Mouse (Mus musculus) forebrain, embryonic 11.5 days (tissue): ENCODE data around the gene Lamtor3. TPM values are rescaled to one million over a fixed set of nuclear protein-coding genes. Genes with fewer than 3 reads are reported as not detected.

ENCODE experiments used
- ATAC-seq: fragments of 200-750 bp; cut with Nextera tagmentation; replicated peaks from 2 replicates; pipeline ENCODE4 v1.8.0; 2017; ENCODE audit warnings: moderate TSS enrichment; ENCODE audit not compliant: low FRiP score
- DNase-seq: peaks from one replicate; pipeline ENCODE4 v3.0.0-alpha.2; 2017; ENCODE audit warnings: low spot score
- H3K27ac ChIP-seq: fragments of 300-500 bp; sonication (generic); 2 replicates; pipeline ENCODE4 v1.5.1; 2014; ENCODE audit warnings: low read depth, low read length
- H3K27me3 ChIP-seq: fragments of 300-500 bp; sonication (generic); 2 replicates; pipeline ENCODE4 v1.6.1; 2014; ENCODE audit warnings: mild to moderate bottlenecking, low read length, mixed read lengths; ENCODE audit not compliant: control insufficient read depth, insufficient read depth
- H3K36me3 ChIP-seq: fragments of 300-500 bp; sonication (generic); 2 replicates; pipeline ENCODE4 v1.6.1; 2014; ENCODE audit warnings: mild to moderate bottlenecking, low read length, moderate library complexity, mixed read lengths; ENCODE audit not compliant: control insufficient read depth, insufficient read depth
- H3K4me1 ChIP-seq: fragments of 300-500 bp; sonication (generic); replicated peaks from 2 replicates; pipeline ENCODE4 v1.6.1; 2014; ENCODE audit warnings: low read length, mixed read lengths; ENCODE audit not compliant: control insufficient read depth, insufficient read depth
- H3K4me2 ChIP-seq: fragments of 300-500 bp; sonication (generic); 2 replicates; pipeline ENCODE4 v1.6.1; 2014; ENCODE audit warnings: low read depth, mild to moderate bottlenecking, low read length, moderate library complexity, mixed read lengths; ENCODE audit not compliant: severe bottlenecking
- H3K4me3 ChIP-seq: fragments of 300-500 bp; sonication (generic); 2 replicates; pipeline ENCODE4 v1.5.1; 2014; ENCODE audit warnings: low read depth, low read length
- H3K9ac ChIP-seq: fragments of 300-500 bp; sonication (generic); 2 replicates; pipeline ENCODE4 v1.6.1; 2014; ENCODE audit warnings: low read length
- H3K9me3 ChIP-seq: fragments of 300-500 bp; sonication (generic); 2 replicates; pipeline ENCODE4 v1.6.1; 2016; ENCODE audit warnings: low read length, mixed read lengths; ENCODE audit not compliant: control insufficient read depth
- WGBS: fragments of 180-500 bp; shearing (Covaris S2); extraction: QIAGEN DNeasy Blood & Tissue Kit; methylation state at CpG from one replicate; pipeline ENCODE4 v1.1.7; 2014; 5-methylcytosine and 5-hydroxymethylcytosine counted together
- polyA plus RNA-seq: library from polyadenylated mRNA; unstranded; fragments of >200 nt; fragmentation: Nextera tagmentation; extraction: Ambion mirVana; gene quantifications from 2 replicates; pipeline ENCODE4 v1.2.1, GENCODE M21; 2014

Lamtor3 gene
- polyA plus RNA-seq, 1 experiment from 2014 or later = 107 TPM

DNA sequence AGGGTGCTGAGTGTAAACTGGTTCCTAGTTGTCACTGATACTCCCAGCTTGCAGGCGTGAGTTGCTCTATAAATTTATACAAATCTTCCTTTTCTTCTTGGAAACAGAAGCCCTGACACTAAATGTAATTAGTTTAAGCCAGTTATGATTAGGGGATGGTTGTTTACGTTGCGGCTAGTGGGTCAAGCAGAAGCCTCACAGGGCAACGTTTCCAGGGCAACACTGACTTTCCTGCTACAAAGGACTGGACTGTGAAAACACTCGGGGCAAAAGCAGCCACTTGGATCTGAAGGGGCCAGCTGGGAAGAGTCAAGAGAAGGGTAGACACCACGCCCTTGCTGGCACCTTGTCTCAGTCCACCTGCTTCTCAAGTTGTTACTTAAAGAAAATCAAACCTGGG is 18.2 kb downstream of the Lamtor3 start:
- WGBS = 38% methylated on average over 6 of the region's 6 CpGs
- no peaks in the 10 kb centered on the region for H3K36me3 ChIP-seq
- H3K4me1 ChIP-seq = no peaks in the 10 kb centered on the region
- no peaks in the 10 kb centered on the region for H3K9me3 ChIP-seq
- no peak for ATAC-seq
- H3K4me3 ChIP-seq = no peak overlapping the region
- no peaks in the 10 kb centered on the region for H3K27me3 ChIP-seq
- no peak overlapping the region for H3K4me2 ChIP-seq
- DNase-seq = no peak
- H3K27ac ChIP-seq = no peak overlapping the region
- no peak overlapping the region for H3K9ac ChIP-seq

DNA sequence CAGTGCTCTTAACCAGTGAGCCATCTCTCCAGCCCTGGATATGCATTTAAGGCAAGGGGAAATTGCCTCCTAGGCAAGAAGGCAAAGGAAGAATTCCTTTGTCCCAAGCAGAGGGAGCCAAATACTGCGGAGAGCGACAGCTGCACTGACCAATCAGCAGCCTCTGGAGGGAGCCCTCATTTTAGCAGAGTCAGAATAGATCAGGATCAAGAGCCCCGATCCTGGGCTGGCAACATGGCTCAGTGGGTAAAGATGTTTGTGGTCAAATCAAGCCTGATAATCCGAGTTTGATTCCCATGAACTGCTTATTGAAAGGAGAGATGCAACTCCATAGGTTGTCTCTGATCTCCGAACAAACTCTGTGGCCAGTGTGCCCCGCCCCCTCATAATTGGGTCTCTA is 20.3 kb downstream of the Lamtor3 start:
- peak; percentile 74 for ATAC-seq
- Histone ChIP-seq H3K36me3 (no peaks in the 10 kb centered on the region), H3K4me3 (no peak overlapping the region), H3K4me1 (no peaks in the 10 kb centered on the region), H3K27me3 (no peaks in the 10 kb centered on the region), H3K9ac (no peak overlapping the region), H3K4me2 (0 out of 2 replicates have a peak overlapping the region, but pooled peaks have one; percentile 15), H3K9me3 (no peaks in the 10 kb centered on the region), H3K27ac (no peak overlapping the region)
- DNase-seq = peak; percentile 64
- 41% methylated on average over 6 of the region's 6 CpGs for WGBS

DNA sequence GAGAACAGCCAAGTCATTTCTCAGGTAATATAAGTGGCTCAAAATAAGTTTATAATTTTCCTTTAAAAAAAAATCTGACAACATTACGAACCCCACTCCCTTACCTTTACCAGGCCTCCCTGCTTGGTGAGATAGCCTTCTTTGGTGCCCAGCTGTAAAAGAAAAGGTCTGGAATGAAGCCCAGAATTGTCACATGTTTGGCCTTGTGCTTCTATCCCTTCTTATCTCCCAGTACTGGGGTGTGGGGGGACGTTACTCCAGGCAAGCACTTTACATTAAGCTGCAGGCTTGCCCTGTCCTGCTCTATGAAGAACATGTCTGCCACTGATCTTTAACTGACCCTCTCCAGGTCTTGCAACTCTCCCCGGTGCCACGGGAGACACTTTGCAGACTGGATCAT is 22.5 kb downstream of the Lamtor3 start:
- no peak overlapping the region for H3K9ac ChIP-seq
- H3K9me3 ChIP-seq = no peaks in the 10 kb centered on the region
- no peaks in the 10 kb centered on the region for H3K36me3 ChIP-seq
- no peaks in the 10 kb centered on the region for H3K27me3 ChIP-seq
- H3K27ac ChIP-seq = no peak overlapping the region
- no peaks in the 10 kb centered on the region for H3K4me1 ChIP-seq
- no peak overlapping the region for H3K4me3 ChIP-seq
- 90% methylated on average over 4 of the region's 4 CpGs for WGBS
- ATAC-seq = no peak
- no peak for DNase-seq
- no peak overlapping the region for H3K4me2 ChIP-seq

DNA sequence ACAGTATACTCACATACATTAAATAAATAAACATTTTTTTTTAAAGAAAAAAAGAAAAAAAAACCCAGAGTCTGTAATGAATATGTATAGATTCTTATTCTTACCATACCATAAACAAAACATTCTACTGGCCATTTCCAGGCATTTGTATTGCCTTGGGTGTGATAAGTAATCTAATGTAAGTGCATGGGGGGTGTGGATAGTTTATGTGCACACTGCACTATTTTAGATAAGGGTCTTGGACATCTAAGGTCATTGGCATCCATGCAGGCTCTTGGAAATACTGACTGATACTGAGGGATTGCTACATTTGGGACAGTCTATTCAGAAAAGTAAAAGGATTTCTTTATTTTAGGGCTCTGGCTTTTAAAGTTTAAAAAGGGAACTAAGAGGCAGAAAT is 23.2 kb downstream of the Lamtor3 start:
- H3K27ac ChIP-seq = no peak overlapping the region
- no peak overlapping the region for H3K4me2 ChIP-seq
- no peaks in the 10 kb centered on the region for H3K27me3 ChIP-seq
- ATAC-seq (no peak), DNase-seq (no peak)
- H3K9ac ChIP-seq = no peak overlapping the region
- no peak overlapping the region for H3K4me3 ChIP-seq
- no peaks in the 10 kb centered on the region for H3K9me3 ChIP-seq
- H3K36me3 ChIP-seq = no peaks in the 10 kb centered on the region
- no peaks in the 10 kb centered on the region for H3K4me1 ChIP-seq

DNA sequence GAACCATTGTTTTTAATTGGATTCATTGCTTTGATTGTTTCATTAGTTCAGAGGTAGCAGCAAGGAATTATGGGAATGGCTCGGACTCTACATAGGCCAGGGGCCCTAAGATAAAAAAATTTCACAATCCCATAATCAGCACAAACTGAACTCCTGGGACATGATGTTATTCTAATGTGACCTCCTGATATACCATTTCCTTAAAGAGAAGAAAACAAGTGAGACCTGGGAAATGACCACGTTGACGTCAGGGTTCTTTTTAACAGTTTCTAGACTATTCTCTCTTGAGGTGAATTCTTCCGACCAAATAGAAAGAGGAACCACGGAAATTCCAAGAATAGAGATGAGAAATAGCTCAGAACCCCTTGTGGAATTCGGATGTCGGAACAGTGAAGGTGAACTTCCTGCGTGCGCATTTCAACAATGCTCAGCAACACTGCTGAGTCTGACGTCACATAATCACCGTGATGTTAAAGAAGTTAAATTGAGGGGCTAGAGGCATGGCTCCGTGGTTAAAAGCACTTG is 23.9 kb downstream of the Lamtor3 start:
- Histone ChIP-seq H3K4me1 (no peaks in the 10 kb centered on the region), H3K9ac (no peak overlapping the region), H3K4me3 (no peak overlapping the region), H3K27ac (no peak overlapping the region), H3K4me2 (no peak overlapping the region), H3K9me3 (no peaks in the 10 kb centered on the region), H3K27me3 (no peaks in the 10 kb centered on the region), H3K36me3 (no peaks in the 10 kb centered on the region)
- DNase-seq (no peak), ATAC-seq (no peak)
- 89% methylated on average over 12 of the region's 12 CpGs for WGBS

DNA sequence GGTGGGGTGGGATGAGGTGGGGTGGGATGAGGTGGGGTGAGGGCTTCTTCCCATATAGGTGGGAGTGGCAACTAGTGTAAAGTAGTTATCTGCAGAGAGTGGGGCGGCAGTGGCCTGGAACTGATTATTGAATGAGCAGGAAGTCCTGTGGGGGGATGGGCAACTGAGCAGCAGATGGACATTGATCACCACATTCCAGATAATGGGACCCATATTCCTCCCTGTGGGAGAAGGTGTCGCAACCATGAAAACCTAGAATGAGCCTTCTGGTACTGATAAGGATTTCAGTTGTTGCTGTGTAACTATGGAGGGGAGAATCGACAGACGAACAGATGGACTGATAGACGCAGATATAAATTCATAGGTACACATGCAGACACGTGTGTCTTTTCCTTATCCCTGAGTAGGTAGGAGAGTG is 25.4 kb downstream of the Lamtor3 start:
- DNase-seq (no peak), ATAC-seq (no peak)
- Histone ChIP-seq H3K4me3 (no peak overlapping the region), H3K27me3 (no peaks in the 10 kb centered on the region), H3K27ac (no peak overlapping the region), H3K4me2 (no peak overlapping the region), H3K9ac (no peak overlapping the region), H3K9me3 (no peaks in the 10 kb centered on the region), H3K36me3 (no peaks in the 10 kb centered on the region), H3K4me1 (no peaks in the 10 kb centered on the region)
- 85% methylated on average over 6 of the region's 6 CpGs for WGBS

DNA sequence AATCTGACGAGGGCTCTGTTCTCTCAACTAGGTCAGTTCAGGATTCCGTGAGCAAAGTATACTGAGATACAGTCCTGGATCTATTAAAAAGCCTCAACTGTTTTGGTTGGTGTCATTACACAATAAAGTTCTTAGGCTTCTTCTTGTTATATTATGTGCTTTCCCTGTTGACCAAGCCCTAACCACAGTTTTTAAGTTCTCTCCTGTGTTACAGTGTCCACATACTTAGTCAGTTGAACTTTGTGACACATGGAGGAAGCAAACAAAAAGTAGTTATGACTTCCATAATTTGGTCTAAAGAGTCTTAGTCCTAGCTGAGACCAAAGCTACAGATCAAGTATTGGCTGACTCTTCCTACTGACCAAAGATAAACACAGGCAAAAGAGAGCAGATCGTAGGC is 28.5 kb downstream of the Lamtor3 start:
- H3K4me2 ChIP-seq = no peak overlapping the region
- ATAC-seq (no peak), DNase-seq (no peak)
- no peak overlapping the region for H3K4me3 ChIP-seq
- no peaks in the 10 kb centered on the region for H3K4me1 ChIP-seq
- no peak overlapping the region for H3K27ac ChIP-seq
- WGBS = 89% methylated on average over 3 of the region's 3 CpGs
- no peaks in the 10 kb centered on the region for H3K9me3 ChIP-seq
- H3K9ac ChIP-seq = no peak overlapping the region
- H3K36me3 ChIP-seq = no peaks in the 10 kb centered on the region
- no peaks in the 10 kb centered on the region for H3K27me3 ChIP-seq

DNA sequence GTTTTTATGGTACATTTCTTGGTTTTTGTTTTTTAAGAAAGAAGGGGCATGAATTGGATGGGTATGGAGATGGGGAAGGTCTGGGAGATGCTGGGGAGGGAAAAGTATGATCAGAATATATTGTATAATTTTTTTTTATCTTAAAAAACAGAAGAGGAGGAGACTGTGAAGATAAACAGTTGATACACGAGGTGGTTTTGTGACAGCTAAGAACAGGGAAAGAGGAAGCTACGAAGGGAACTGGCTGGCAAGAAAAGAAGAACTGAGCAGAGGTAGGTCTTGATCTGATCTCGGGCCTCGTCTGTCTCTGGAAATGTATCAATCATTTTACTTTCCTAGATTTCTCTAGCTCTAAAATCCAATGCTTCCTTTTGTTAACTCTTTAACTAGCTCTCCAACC is 29.2 kb downstream of the Lamtor3 start:
- Histone ChIP-seq H3K27ac (no peak overlapping the region), H3K9me3 (no peaks in the 10 kb centered on the region), H3K9ac (no peak overlapping the region), H3K4me3 (no peak overlapping the region), H3K4me2 (no peak overlapping the region), H3K4me1 (no peaks in the 10 kb centered on the region), H3K27me3 (no peaks in the 10 kb centered on the region), H3K36me3 (no peaks in the 10 kb centered on the region)
- DNase-seq (no peak), ATAC-seq (no peak)
- whole genome bisulfite sequencing = 86% methylated on average over 4 of the region's 4 CpGs

DNA sequence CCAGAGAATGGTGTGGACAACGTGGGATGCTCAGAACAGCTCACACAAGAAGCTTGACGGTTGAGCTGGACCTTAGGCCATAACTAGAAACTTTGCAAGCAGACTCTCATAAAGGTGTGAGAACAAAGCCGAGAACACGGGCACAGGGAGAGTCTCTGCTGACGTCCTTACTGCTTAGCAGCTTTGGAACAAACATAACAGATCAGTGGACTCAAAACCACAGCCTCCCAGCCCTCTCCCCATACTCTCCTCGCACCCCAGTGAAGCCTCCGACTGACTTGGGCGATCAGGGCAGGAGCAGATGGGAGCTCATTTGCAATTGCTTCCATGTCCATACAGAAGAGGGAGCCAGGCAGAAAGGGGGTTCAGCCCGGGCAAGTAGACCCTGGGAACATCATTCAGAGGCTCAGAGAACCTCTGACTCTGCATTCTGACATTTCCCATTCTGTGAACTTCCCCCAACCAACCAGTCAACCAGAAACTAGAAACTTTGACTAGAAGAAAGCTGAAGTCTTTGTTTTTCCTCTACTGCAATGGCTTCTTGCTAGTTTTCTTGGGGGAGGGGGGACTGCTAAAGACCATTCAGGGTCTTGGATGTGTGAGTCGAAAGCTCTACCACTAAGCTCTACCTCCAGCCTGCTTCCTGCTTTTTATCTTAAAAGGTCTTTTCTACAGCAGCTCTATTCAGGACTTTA is 32.0 kb downstream of the Lamtor3 start:
- Histone ChIP-seq H3K27ac (no peak overlapping the region), H3K27me3 (no peaks in the 10 kb centered on the region), H3K9me3 (no peaks in the 10 kb centered on the region), H3K4me2 (no peak overlapping the region), H3K36me3 (no peaks in the 10 kb centered on the region), H3K4me3 (no peak overlapping the region), H3K9ac (no peak overlapping the region), H3K4me1 (no peaks in the 10 kb centered on the region)
- no peak for ATAC-seq
- DNase-seq = no peak
- WGBS = 86% methylated on average over 10 of the region's 10 CpGs
